Mouse (Mus musculus) heart, postnatal 0 days (tissue): ENCODE data around the gene Asb6.

Experiments
- CTCF ChIP-seq: IDR thresholded peaks from 2 replicates; pipeline ENCODE4 v1.5.1; 2016; ENCODE audit warnings: antibody characterized with exemption, control low read depth, low read depth
- EP300 ChIP-seq: IDR thresholded peaks from 2 replicates; pipeline ENCODE4 v1.6.1; 2016; ENCODE audit warnings: antibody characterized with exemption, low read depth

DNA sequence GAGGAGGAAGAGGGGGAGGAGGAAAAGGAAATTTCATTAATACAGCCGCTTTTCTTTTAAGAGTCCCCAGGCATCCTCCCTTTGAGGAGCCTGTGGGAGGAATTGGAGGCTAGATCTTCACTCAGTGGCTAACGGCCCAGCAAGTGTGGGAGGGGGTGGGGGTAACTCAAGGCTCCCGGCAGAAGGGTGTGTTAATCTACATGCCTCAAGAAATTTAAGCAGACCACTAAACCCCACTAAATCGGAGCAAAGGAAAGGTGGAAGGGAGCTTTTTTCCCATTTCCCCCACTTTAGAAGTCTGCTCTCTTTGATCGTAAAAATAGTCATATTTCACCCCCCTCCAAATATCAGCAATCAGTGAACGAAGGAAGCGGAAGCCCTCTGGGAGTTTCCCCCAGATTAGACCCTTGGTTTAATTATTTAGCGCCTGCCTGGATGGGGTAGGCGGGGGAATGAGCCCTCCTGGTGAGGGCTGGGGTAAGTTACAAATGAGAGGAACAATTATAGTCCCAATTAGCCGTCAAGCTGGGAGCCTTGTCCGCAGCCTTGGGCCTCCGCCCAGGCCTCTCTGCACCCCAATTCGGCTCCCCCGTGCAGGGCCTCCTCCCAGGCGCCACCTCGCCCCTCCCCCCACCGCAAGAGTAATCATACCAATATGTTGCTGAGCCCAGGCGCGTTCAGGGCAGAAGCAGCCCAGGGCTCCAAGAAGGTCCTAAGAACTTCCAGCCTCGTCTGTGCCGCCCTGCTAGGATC lies 6.3 kb upstream of the Asb6 start:
- TF ChIP-seq CTCF (no peak), EP300 (no peak)
